In genomic region chr13:101439041-101439440, GRCm38 (mm10) we compare ENCODE assay signal across 11 mouse cellular contexts.
DNase-seq lines count a peak whose midpoint lies in the region; ATAC-seq and TF ChIP-seq lines count a peak whose summit lies in the region.
"Had no signal": no experiment of that assay in that cellular context is flagged by ENCODE, and none has a peak within 500 bp of the region (broad histone marks: within the 10 kb centered on the region; RNA-seq: fewer than 3 reads in every experiment).

No protein-coding gene starts in this region.

- intact Hi-C loops in gastrocnemius, adult 2 months (cut with DNase I), result no loop called here
- intact Hi-C loops in left cerebral cortex, postnatal 14 days (cut with DNase I), result no loop called here

- no peak overlapping the region for H3K27ac ChIP-seq in kidney, embryonic 16.5 days (ENCODE audit: low read length)
- no peak overlapping the region for H3K27ac ChIP-seq in kidney, adult 2 months (ENCODE audit: insufficient read depth, low read depth, low read length)
- H3K27ac ChIP-seq in gastrocnemius, adult 2 months, result no peak overlapping the region

- no peak for TF ChIP-seq POLR2A in kidney, adult 2 months (IDR thresholded peaks at IDR 0.05; ENCODE audit: low read depth, low read length)

- H3K27me3 ChIP-seq in kidney, embryonic 16.5 days (ENCODE audit: insufficient read depth, low read length), result no peaks in the 10 kb centered on the region
- H3K27me3 ChIP-seq in kidney, adult 2 months (replicated peaks; ENCODE audit: control insufficient read depth, insufficient read depth, low read length), result no peaks in the 10 kb centered on the region; the same call in 1 of the 2 replicates

- peak; percentile 63; the same call in 1 of the 2 replicates for ATAC-seq in kidney, embryonic 16.5 days (ENCODE audit: low FRiP score, low TSS enrichment)

- H3K9ac ChIP-seq in kidney, embryonic 16.5 days (replicated peaks; ENCODE audit: low read length), result no peak overlapping the region

- H3K4me1 ChIP-seq in kidney, embryonic 16.5 days (ENCODE audit: insufficient read depth, low read length), result 0 out of 2 replicates have a peak, but pooled peaks cover 5% of the 10 kb centered on the region
- H3K4me1 ChIP-seq in kidney, adult 2 months (ENCODE audit: control insufficient read depth, insufficient read depth, low read length), result no peaks in the 10 kb centered on the region

- no peak for TF ChIP-seq CTCF in kidney, adult 2 months (conservative IDR thresholded peaks at IDR 0.05; ENCODE audit: insufficient read depth, insufficient read length, low read depth, low read length)
- no peak for TF ChIP-seq CTCF in gastrocnemius, adult 2 months (IDR thresholded peaks at IDR 0.05)

- 22% methylated on average over 6 of the region's 6 CpGs for WGBS in kidney, embryonic 16.5 days
- 31% methylated on average over 6 of the region's 6 CpGs for WGBS in kidney, adult 2 months

- no peak overlapping the region for H3K4me2 ChIP-seq in kidney, embryonic 16.5 days (replicated peaks; ENCODE audit: low read depth, low read length)

- H3K4me3 ChIP-seq in kidney, embryonic 16.5 days (ENCODE audit: low read length), result no peak overlapping the region
- H3K4me3 ChIP-seq in kidney, adult 2 months (ENCODE audit: insufficient read depth, low read depth, low read length), result no peak overlapping the region
- H3K4me3 ChIP-seq in gastrocnemius, adult 2 months, result no peak overlapping the region
- H3K4me3 ChIP-seq: erythroblast, embryonic 14.5 days had no signal

- no peaks in the 10 kb centered on the region for H3K9me3 ChIP-seq in kidney, embryonic 16.5 days (ENCODE audit: low read length)

- H3K36me3 ChIP-seq in kidney, embryonic 16.5 days (ENCODE audit: insufficient read depth, low read length), result no peaks in the 10 kb centered on the region
- H3K36me3 ChIP-seq in kidney, adult 2 months (ENCODE audit: control insufficient read depth, insufficient read depth, low read length), result no peaks in the 10 kb centered on the region

- DNase-seq in kidney, adult 2 months, result no peak
- peak; percentile 56 for DNase-seq in R1 (ENCODE audit: low read depth, low spot score)
- DNase-seq in cerebellum, adult 8-10 months, result peak; percentile 81
- DNase-seq in gastrocnemius, adult 2 months, result peak; percentile 72
- no peak for DNase-seq in layer of hippocampus, adult 11-12 months (ENCODE audit: low spot score)
- DNase-seq in heart, adult 9 months (ENCODE audit: low spot score in 2 of 2), result no peak
- no peak for DNase-seq in left cerebral cortex, postnatal 14 days (ENCODE audit: low spot score in 2 of 2)
- DNase-seq: adrenal gland, postnatal 36 days; right cerebral cortex, postnatal 25 days had no signal

Comparison
In these comparisons a context has a peak if more than half of its experiments do, and no peak if none do; other contexts are left out.
1. DNase-seq: peak in R1 (single experiment), cerebellum, adult 8-10 months (single experiment) and gastrocnemius, adult 2 months (single experiment); none in kidney, adult 2 months (single experiment), layer of hippocampus, adult 11-12 months (single experiment), heart, adult 9 months (0 of 2) and left cerebral cortex, postnatal 14 days (0 of 2).